Mouse (Mus musculus) adrenal gland (tissue): ENCODE results near the gene Sh3pxd2b.

Experiments used
- intact Hi-C: fragments of 180-260 bp; cut with DNase I; formaldehyde crosslinking; loops from one replicate; pipeline ENCODE4 v1.15.1; 2025

Gene Sh3pxd2b

DNA sequence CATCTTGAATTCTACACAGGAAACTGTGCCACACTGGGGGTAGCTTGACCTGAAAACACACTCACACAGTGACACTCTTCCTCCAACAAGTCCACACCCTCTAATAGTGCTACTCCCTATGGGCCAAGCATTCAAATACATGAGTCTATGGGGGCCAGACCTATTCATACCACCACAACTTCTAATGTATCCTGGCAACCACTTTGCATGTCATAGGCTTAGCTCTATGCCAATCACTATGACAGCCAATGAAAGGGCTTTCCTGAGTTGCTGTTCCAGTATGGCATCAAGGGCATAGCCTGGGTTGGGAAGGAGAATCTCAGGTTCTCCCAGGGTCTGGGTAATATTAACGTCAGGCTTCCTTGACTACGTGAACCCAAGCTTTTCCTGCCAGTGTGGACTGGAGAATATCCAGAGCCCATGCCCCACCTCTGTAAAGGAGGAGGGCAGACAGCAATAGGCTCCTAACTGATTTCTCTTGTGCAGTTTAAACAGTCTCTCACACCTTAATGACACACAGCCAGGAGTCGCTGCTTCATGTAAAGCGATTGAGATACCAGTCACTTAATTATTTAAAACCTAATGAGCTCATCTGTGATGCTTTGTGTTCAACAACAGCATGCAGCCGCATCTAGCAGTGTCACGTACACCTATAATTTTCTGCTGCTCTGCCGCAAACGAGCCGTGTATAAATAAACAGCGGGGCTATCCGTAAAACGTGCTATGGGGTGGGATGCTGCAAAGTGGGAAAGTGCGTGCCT, 25.8 kb downstream of the Sh3pxd2b start:
- intact Hi-C loops: no loop called here

DNA sequence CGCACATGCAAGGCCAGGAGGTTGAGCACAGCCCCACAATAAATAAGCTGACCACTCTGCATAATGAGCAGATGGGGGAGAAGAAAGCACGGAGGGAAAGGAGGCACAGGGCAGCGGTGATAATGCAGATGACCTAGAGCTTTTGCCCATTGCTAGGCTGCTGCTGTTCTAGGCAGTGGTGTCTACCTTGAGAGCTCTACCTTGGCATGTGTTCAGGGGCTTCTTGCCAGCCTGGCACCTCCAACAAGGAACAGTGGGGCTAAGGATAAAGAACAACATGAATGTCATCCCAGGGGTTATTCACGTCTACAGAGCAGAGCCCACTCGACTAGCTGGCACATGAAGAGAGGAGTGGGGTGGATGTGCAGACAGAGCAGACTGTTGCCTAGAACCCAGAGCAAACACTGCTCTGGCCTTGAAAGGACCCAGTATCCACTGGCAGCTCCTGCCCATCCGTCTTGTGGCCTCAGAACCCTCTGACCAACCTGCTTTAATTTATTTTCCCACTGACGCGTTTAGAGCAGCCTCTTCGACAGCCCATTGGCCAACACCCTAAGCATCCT, 26.5 kb downstream of the Sh3pxd2b start:
- intact Hi-C loops: no loop called here

DNA sequence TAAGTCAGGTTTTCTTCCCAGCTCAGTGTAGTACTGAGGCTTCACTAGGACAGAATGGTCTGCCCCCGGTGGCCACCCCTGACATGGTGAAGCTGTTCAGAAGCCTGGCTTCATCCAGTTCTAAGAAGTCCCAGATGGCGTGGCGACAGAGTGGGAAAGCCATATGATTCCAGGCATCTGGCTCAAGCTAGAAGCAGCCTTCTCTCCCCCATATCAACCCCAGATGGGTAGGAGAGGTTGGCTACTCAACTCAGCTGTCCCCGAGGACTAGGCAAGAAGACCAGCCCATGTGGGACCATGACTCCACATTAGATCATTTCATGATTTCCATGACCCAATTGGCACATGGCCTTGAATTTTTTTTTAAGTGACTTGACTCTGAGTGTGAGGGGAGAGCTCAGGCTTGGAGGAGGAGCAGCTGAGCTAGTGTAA, 27.5 kb downstream of the Sh3pxd2b start:
- intact Hi-C loops: no loop called here

DNA sequence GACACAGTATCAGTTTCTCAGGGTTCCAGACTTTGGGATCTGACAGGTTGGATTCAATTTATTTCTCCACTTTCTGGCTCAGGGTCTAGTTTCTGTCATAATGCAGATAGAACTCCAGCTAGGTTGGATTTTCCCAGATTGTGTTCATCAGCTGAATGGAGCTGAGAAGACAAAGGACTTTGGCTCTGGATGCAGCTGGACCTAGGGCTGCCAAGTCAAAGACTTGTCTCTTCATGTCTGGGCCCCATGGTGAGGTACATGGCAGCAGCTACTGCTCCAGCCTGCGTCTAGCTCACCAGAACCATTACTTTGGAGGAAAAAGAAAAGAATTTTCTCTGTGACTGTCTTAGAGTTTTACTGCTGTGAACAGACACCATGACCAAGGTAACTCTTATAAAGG, 28.5 kb downstream of the Sh3pxd2b start:
- intact Hi-C loops: no loop called here

DNA sequence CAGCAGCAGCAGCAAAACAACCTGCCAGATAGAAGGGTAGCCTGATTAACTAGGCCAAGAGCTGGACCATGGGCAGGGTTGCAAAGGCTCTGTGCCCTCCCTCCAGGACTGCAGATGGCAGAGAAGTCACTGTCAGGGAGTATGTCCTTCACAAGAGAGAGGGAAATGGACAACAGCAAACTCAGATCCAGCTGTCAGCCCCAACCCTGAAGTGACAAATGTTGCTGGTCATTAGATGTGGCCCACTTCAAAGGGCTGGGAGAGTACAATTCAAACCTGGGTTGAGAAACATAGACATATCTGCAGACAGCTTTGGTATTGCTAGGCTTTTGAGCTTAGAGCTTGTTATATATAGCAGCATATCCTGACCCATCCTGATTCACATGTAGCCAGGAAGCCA, 32.3 kb downstream of the Sh3pxd2b start:
- intact Hi-C loops: no loop called here

DNA sequence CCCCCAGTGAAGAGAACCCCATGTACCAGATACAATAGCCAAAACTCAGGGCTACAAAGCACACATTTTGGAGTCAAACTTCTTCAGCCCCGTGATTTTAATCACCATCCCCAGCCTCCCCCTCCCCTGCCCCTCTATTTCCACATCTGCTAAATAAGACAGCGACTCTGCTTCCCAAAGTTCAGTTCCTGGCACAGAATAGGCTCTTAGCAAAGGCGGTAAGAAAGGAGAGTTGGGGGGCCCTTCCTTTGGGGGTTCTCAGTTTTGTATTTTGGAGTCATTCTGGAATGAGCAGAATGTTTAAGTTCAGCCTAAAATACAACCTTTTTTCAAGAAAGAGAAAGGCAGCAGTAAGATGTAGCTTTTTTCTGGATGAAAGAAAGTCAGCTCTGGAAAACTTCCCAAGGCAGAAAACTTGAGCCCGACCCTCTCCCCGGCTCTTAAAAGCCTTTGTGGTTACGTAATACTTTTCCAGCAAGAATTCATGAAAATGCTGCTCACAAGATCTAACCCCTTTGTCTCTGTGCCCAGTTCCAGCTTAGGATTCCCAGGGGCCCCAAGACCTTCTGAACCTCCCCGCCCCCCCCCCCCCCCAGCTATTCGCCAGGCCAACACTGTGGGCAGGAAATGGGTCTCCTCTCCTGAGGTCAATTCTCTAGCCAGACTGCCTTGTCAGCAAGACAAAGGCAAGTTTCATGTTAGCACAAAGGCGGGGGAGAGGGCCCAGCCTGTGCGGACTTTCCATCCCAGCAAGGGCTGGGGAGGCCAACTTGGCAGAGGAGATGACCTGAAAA, 35.9 kb downstream of the Sh3pxd2b start:
- intact Hi-C loops: no loop called here

DNA sequence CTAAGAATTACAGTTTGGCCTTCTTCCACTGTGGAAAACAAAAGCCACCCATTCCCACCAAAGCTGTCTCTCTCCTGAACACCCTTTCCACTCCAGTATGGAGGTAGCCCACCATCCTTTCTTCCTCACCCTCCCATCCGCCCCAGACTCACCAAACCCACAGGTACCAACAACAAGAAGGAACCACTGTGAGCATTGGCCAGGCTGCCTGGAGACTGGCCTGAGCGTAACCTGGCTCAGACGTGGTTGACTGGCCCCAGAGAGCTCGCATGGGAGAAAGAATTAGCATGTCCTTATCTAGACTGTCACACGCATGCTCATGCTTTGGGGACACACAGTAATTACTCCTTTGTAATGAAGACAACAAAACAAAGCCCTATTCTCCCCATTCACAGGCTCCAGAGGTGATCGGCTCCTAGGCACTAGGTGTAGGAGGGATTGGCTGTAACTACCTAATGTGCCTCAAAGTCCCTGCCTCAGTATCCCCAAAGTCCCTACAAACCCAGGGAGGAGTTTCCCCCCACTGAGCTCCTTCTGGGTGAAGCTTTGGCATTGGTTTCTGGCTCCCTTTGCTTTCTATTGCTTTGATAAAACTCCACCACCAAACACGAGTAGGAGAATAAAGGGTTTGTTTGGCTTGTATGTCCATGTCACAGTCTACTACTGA, 36.6 kb downstream of the Sh3pxd2b start:
- intact Hi-C loops: no loop called here

DNA sequence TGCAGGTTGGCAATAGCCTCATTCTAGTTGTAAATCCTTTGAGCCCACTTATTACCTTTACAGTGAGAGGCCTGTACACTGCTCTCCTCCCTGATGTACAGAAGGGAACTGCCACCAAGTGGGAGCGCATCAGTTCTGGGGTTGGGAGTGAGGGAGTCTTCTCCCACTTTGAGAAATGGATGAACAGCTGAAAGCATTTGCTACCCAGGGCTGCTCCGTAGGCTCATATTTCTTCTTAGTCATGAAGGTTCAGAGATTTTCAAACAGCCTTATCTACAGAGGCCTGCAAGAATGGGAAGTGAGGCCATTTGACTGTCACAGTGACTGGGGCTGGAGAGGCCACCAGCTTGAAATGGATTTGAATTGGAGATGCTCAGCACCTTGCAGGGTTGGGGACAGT, 38.4 kb downstream of the Sh3pxd2b start:
- intact Hi-C loops: no loop called here

DNA sequence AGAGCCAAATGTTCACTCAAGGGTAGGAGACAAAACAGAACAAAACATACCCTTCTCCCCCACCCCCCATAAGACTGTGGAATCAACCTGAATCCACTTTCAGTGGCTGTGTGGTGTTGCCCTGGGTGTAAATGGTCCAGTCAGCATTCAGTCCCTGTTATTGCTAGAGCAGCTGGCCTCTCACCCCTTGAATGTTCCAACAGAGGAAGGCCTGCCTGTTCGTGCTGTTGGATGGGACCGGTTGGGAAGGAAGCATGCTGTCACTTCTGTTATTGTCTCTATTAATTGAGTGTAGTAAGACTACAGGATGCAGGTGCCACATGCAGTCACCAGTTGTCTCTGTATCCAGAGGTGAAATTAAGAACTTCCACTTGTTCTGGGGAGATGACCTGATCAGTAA, 40.4 kb downstream of the Sh3pxd2b start:
- intact Hi-C loops: no loop called here

DNA sequence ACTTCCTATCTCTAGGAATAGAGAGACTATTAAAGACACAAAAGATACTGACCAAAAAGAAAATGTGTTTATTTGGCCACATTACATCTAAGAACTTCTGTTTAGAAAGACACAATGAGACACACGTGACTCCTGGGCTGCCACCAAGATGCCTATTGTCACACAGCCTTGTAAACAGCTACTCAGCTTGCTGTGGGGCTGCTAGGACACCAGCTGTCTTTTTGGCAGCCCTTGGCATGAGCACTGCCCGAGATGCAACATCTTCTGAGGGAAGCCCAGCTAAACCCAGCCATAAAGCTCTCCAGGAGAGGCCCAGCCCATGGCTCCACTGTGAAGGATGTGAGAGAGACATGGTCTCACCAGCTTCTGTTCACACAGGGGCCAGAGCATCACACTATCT, 45.5 kb downstream of the Sh3pxd2b start:
- intact Hi-C loops: no loop called here

DNA sequence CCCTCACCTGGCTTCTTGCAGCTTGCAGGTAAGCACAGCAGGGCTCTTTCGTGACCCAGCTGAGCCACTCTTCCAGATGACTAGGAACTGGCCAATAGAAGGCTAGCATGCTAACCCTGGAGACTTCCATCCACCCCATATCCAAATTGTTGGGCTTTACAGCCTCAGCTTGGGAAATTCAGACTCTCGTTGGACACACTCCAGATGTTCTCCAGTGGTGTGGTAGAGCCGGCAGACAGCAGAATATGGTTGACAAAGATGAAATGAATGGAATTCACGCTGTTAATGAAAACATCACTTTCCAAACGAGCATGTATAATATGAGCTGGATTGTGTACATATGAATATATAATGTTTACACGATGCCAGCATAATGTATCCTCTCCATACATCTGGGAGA, 48.2 kb downstream of the Sh3pxd2b start:
- intact Hi-C loops: no loop called here

DNA sequence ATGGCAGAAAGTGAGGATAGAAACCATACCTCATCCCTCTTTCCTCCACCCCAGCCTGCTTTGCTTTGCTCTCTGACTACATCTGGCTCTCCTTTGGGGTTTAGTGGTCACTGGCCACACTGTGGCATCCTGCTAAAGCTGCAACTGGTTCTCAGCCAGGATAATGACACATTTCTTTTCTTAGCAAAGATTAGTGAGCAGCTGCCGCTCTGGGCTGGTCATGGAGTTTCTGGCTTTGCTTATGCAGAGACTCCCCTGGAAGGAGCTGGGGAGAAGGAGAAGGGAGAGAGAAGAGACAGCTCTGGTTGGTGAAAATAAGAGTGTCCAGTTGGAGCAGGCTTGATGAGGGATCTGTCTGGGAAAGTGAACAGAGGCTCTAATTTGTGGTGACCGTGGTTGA, 50.8 kb downstream of the Sh3pxd2b start:
- intact Hi-C loops: no loop called here

DNA sequence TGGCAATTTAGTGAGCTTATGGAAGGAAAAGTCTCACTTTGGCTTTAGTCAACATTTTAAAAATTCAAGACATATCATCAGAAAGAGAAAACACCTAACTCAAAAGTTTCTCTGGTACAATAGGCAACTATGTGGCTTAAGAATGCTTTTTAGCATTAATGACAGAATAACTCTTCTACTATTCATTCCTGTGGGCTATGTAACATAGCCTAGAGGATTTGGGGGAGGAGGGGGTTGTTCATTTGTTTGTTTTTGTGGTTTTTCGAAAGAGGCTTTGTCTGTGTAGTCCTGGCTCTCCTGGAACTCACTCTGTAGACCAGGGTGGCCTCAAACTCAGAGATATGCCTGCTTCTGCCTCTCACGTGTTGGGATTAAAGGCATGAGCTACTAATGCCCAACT, 51.6 kb downstream of the Sh3pxd2b start:
- intact Hi-C loops: no loop called here

DNA sequence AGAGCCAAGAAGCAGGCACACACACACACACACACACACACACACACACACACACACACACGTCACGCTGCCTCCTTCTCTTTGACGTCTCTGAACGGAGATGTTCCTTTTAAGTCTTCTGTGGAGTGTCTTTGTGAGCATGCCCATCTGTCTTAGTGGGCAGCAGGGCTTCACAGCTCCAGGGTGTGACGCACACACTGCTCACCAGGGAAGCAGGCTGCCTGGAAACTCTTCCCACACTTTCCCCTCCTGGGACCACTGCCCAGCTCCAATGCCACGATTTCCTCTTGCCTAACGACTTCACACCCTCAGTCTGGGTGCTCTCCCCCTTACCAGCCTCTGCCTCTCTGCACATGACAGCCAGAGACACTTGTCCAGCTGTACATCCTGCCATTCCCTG, 55.1 kb downstream of the Sh3pxd2b start:
- intact Hi-C loops: loop anchor here (5.0 kb wide), 1 partner anchor 40 kb away; no protein-coding TSS in a partner anchor

DNA sequence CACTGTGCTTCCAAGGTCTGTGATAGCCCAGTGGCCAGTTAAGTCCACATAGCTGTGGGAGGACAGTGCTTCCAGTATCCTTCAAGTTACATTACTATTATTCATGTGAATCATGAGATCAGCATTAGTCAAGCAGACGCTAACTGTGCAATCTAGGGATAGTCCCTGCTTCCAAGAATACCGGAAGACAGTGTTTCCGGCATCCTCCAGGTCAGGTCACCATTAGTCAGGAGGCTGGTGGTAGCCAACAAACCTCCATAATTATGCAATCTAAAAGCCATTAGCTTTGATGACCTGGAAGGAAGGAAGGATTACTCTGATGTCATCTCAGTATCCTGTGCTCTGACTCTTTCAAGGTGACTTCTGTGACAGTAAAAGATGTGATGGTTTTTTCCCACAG, 57.1 kb downstream of the Sh3pxd2b start:
- intact Hi-C loops: loop anchor here (5.0 kb wide), 1 partner anchor 42 kb away; no protein-coding TSS in a partner anchor

DNA sequence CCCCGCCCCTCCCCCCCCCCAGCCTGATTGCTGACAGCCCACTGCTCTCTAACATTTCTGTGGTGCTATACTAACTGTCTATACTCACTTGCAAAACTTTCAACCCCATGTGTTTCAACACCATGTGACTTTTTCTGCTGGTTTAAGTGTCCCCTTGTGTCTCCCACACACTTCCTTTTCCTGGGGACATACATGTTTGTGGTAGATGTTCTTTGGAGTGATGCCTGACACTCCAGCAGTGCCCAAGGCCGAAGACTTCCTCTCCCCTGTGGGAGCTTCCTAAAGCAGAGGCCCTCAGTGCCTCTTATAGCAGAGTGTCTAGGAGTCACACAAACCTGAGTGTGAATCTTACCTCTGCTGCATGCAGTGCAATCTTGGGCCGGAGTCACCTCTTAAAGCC, 60.2 kb downstream of the Sh3pxd2b start:
- intact Hi-C loops: no loop called here

DNA sequence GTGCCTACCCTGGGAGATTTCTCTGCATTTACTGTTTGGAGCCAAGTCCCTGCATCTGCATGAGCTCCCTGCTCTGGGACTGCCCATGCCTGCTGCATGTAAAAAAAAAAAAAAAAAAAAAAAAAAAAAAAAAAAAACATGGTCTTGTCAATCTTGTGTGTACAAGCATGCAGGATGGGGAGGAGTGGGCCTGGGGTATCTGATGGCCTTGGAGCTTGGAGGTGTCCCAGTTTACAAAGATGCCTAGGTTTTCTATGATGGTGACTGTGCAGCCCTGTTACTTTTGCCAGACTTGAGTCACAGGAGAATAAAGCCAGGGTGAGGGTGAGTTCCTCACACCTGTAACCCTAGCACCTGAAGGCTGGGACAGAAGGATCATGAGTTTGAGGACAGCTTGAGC, 61.4 kb downstream of the Sh3pxd2b start:
- intact Hi-C loops: no loop called here

DNA sequence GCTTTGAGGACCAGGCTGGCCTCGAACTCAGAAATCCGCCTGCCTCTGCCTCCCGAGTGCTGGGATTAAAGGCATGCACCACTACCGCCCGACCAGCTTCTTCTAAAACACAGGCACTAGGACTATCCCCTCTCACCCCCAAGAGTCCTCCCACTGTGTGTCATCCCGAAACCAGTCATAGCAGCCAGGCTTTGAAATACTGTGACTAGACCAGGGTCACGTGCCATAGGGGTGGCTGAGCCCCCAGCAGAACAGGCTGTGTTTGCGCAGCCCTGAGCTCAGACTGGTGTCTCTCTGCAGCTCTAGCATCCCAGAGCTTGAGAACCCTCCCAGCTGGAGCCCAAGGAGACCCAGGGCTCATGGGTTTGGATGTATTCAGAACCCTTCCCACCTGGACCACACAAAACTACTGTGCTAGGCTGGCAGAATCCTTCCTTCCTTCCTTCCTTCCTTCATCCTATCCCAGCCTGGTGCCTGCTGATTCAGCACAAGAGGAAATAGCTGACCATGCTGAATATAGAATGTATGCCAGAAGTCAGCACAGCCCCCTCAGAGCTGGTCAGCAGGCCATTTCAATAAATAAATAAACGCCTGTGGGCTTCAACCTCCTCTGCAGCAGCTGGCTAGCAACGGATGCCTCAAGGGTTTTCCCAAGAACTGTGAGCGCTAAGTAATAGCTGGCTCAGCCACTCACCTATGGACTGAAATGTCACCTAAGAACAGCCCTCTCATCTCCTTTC, 62.4 kb downstream of the Sh3pxd2b start:
- intact Hi-C loops: no loop called here

DNA sequence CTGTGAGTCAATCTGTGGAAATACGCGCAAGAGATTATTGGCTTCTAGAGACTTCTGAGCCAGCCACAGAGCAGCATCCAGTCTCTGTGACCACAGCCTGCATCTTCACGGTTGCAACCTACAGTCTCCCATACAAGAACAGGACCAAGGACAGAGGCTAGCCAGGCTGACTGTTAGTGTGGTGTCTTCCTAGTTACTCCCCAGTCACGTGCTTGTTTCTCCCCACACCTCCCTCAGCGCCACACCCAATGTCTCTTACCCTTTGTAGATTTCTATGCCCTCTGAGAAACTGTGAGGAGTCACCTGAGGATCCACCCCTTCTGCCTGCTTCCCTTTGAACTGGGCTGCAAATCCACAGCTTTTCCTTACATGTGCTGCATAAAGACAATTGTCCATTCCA, 72.4 kb downstream of the Sh3pxd2b start:
- intact Hi-C loops: no loop called here

DNA sequence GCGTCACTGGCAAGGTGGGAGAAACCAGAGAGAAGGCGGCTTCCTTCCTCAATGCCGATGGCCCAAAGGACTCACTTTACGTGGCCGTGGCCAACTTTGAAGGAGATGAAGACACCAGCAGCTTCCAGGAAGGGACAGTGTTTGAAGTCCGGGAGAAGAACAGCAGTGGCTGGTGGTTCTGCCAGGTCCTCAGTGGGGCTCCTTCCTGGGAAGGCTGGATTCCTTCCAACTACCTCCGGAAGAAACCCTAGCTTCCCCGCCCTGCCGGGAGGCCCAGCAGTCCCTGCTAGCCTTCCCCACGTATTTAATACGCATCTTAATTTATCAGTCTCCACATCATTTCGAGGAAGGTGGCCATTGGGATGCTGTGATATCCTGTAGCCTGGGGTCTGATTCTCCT, 75.7 kb downstream of the Sh3pxd2b start:
- intact Hi-C loops: no loop called here

DNA sequence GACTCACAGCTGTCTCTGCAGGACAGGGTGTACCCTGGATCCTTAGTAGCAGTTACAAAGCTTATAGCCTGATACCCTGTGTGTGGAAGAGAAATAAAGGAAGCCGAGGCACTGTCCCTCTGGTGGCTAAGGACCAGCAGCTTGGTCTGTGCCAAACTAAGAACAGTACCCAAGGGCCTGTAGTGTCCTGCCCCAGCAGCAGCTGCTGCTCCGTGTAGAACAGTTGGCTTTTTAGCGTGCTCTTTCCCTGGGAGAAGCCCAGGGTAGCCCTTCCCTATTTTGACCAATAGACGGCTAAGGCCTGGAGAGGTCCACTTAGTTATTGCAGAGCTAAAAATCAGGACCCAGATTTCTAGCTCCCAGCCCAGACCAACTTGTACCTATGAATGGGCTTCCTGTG, 77.0 kb downstream of the Sh3pxd2b start:
- intact Hi-C loops: no loop called here
